Mouse (Mus musculus) frontal cortex, postnatal 14 days (tissue): ENCODE results near the gene Ptprd.

Source experiments
- DNase-seq, 2 experiments: peaks; one replicate each; pipeline ENCODE4 v3.0.0; 2022; ENCODE audit warnings: low spot score in 2 of 2

The Ptprd gene

DNA sequence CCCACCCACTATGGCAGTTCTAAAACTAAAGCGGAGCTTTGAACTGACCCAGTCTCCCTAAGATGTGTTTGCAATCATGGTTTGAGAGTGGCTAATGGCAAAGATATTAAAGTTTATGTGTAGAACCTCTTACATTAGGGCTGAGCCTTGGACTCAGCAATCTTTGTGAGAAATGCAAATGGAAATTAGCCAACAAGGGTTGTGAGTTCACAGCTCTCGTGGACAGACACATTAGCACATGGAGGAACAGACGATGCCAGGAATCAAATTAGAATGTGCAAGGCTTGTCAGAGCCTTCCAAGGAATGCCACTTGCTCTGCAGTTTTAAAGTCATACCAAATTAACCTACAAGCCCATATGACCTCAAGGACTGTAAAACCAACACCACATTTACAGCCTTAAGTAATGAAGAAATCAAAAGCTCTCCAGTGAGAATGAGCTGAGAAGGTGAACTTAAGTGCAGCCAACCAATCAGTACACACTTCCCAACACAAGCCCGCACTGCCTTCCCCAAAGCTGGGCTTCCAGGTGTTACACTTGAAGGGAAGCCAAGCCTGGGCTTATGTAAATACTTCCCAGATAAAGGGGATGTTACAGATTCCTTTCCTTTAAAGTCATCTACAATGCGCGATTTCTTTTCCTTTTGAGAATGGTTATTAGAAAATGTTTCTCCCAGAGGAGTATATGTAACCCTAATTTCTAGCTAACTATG is 2258.3 kb downstream of the Ptprd start:
- DNase-seq = no peak

DNA sequence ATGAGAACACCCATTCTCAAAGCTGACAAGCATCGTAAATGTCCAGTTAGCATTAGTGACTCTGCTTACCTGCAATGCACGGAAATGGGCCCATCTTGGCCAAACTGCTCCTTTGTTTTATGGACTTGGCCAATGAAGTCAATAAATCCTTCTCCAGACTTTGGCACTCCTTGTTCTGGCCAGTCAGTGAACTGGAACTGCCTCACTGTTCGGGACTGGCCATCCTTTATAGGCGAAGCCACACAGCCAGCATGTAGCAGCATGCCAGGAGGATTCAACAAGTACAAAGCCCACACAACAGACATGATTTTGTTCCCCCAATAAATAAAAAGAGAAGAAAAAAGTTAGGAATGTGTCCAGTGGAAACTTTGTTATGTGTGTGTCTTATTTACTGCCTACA is 2261.2 kb downstream of the Ptprd start:
- DNase-seq = no peak

DNA sequence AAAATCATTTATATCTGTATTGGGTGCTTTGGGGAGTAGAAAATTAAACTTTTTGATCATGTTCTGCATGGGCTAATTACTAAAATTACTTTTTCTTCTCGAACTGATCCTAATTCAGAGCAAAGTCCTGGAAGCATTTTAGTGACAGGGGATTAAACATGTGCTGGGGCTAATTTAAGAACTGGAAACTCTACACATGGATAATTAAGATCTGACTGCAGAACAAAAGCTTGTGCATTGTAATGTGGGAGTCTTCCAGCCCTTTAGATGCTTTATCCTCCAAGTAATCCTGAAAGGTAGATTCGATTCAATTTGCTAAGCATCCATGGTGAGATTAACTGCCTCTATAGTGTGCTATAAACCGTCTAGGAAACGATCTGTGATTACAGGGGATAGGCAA is 2316.9 kb downstream of the Ptprd start:
- no peak for DNase-seq
